ENCODE assay signal across 22 mouse cellular contexts in genomic region chr14:121168716-121169115, GRCm38 (mm10).
DNase-seq lines count a peak whose midpoint lies in the region; ATAC-seq and TF ChIP-seq lines count a peak whose summit lies in the region.
"Had no signal": no experiment of that assay in that cellular context is flagged by ENCODE, and none has a peak within 500 bp of the region (broad histone marks: within the 10 kb centered on the region; RNA-seq: fewer than 3 reads in every experiment).

No protein-coding gene starts in this region.

- H3K9ac ChIP-seq in embryonic facial prominence, embryonic 13.5 days, result no peak overlapping the region
- H3K9ac ChIP-seq: embryonic facial prominence, embryonic 15.5 days; forebrain, postnatal 0 days; hindbrain, embryonic 12.5 days; hindbrain, embryonic 15.5 days had no signal

- H3K9me3 ChIP-seq in embryonic facial prominence, embryonic 13.5 days, result no peaks in the 10 kb centered on the region
- H3K9me3 ChIP-seq in embryonic facial prominence, embryonic 10.5 days, result no peaks in the 10 kb centered on the region
- H3K9me3 ChIP-seq: embryonic facial prominence, embryonic 15.5 days; hindbrain, embryonic 12.5 days; hindbrain, embryonic 15.5 days had no signal

- no peak for TF ChIP-seq POLR2A in olfactory bulb, adult 2 months (IDR thresholded peaks at IDR 0.05; ENCODE audit: insufficient read depth, low read depth, low read length)

- no peak overlapping the region for H3K4me3 ChIP-seq in embryonic facial prominence, embryonic 13.5 days
- no peak overlapping the region for H3K4me3 ChIP-seq in embryonic facial prominence, embryonic 10.5 days
- H3K4me3 ChIP-seq in olfactory bulb, adult 2 months (ENCODE audit: insufficient read depth, low read depth, low read length), result no peak overlapping the region
- H3K4me3 ChIP-seq: embryonic facial prominence, embryonic 15.5 days; gastrocnemius, adult 2 months; hindbrain, embryonic 12.5 days; hindbrain, embryonic 15.5 days had no signal

- no peak for ATAC-seq in embryonic facial prominence, embryonic 13.5 days (ENCODE audit: insufficient number of reproducible peaks, insufficient read depth, low FRiP score, low TSS enrichment, low read depth)
- ATAC-seq: activated CD4-positive, CD25-positive, alpha-beta regulatory T cell, adult 4 months; forebrain, embryonic 14.5 days; forebrain, postnatal 0 days had no signal

- H3K36me3 ChIP-seq in embryonic facial prominence, embryonic 13.5 days, result peaks cover 2% of the 10 kb centered on the region
- H3K36me3 ChIP-seq in embryonic facial prominence, embryonic 10.5 days (replicated peaks), result peaks cover 18% of the 10 kb centered on the region
- H3K36me3 ChIP-seq: embryonic facial prominence, embryonic 15.5 days; hindbrain, embryonic 12.5 days; hindbrain, embryonic 15.5 days had no signal

- 48% methylated on average over 3 of the region's 3 CpGs for WGBS in embryonic facial prominence, embryonic 13.5 days
- 61% methylated on average over 3 of the region's 3 CpGs for WGBS in embryonic facial prominence, embryonic 10.5 days
- 33% methylated on average over 3 of the region's 3 CpGs for WGBS in olfactory bulb, adult 2 months

- no peak for DNase-seq in embryonic facial prominence, embryonic 10.5 days (ENCODE audit: low spot score)
- DNase-seq in right cerebral cortex, adult 18-20 months, result peak; percentile 47
- DNase-seq in right cerebral cortex, postnatal 10 days (ENCODE audit: low spot score in 2 of 2), result no peak
- DNase-seq in ovary, postnatal 14 days (ENCODE audit: low spot score), result no peak
- DNase-seq: adrenal gland, adult 8-10 months; adrenal gland, postnatal 25 days; cerebellum, adult 18-20 months; cerebellum, adult 9-10 months; cerebellum, postnatal 25 days; embryo, embryonic 11 days; forebrain, postnatal 0 days; gastrocnemius, adult 2 months; gastrocnemius, postnatal 14 days; heart, adult 11 months had no signal

- peaks cover 66% of the 10 kb centered on the region for H3K4me1 ChIP-seq in embryonic facial prominence, embryonic 13.5 days
- H3K4me1 ChIP-seq in embryonic facial prominence, embryonic 10.5 days, result peaks cover 30% of the 10 kb centered on the region
- peaks cover 31% of the 10 kb centered on the region for H3K4me1 ChIP-seq in olfactory bulb, adult 2 months (ENCODE audit: control insufficient read depth, insufficient read depth, low read length)

- no peak overlapping the region for H3K4me2 ChIP-seq in embryonic facial prominence, embryonic 13.5 days
- H3K4me2 ChIP-seq: embryonic facial prominence, embryonic 15.5 days; heart, embryonic 11.5 days; hindbrain, embryonic 12.5 days; hindbrain, embryonic 15.5 days had no signal

- H3K27me3 ChIP-seq in embryonic facial prominence, embryonic 13.5 days, result no peaks in the 10 kb centered on the region
- no peaks in the 10 kb centered on the region for H3K27me3 ChIP-seq in embryonic facial prominence, embryonic 10.5 days (replicated peaks; ENCODE audit: low read depth, poor library complexity, severe bottlenecking)
- H3K27me3 ChIP-seq: embryonic facial prominence, embryonic 15.5 days; hindbrain, embryonic 12.5 days; hindbrain, embryonic 15.5 days had no signal

- peak overlapping the region; percentile 51 for H3K27ac ChIP-seq in embryonic facial prominence, embryonic 13.5 days
- H3K27ac ChIP-seq in embryonic facial prominence, embryonic 10.5 days (replicated peaks), result no peak overlapping the region
- H3K27ac ChIP-seq in olfactory bulb, adult 2 months (ENCODE audit: insufficient read depth, low read depth, low read length), result 0 out of 2 replicates have a peak overlapping the region, but pooled peaks have one; percentile 36
- H3K27ac ChIP-seq: embryonic facial prominence, embryonic 15.5 days; gastrocnemius, adult 2 months; hindbrain, embryonic 12.5 days; hindbrain, embryonic 15.5 days had no signal

- TF ChIP-seq CTCF in olfactory bulb, adult 2 months (IDR thresholded peaks at IDR 0.05; ENCODE audit: insufficient read depth, low read depth, low read length), result no peak
